Mouse (Mus musculus) ES-E14 (cell line): ENCODE results near the gene Esrra.

Experiments
- CHD2 ChIP-seq: IDR thresholded peaks from 2 replicates; pipeline ENCODE4 v1.6.1; 2014; ENCODE audit warnings: mild to moderate bottlenecking, low read depth, low read length, inconsistent platforms
- HCFC1 ChIP-seq: IDR thresholded peaks from 2 replicates; pipeline ENCODE4 v1.6.1; 2012; ENCODE audit warnings: low read length, inconsistent platforms, borderline replicate concordance; ENCODE audit not compliant: insufficient read depth
- MAFK ChIP-seq: IDR thresholded peaks from 2 replicates; pipeline ENCODE4 v1.6.1; 2014; ENCODE audit warnings: mild to moderate bottlenecking, low read depth, low read length, inconsistent platforms; ENCODE audit not compliant: insufficient read depth
- ZNF384 ChIP-seq: IDR thresholded peaks from 2 replicates; pipeline ENCODE4 v1.6.1; 2012; ENCODE audit warnings: low read depth, low read length, inconsistent platforms

GRCm38 (mm10) chr19:6905498-6906159 is 16.0 kb downstream of the Esrra start:
- TF ChIP-seq CHD2, result no peak
- TF ChIP-seq HCFC1, result no peak
- TF ChIP-seq MAFK, result no peak
- no peak for TF ChIP-seq ZNF384
